Mouse (Mus musculus): ENCODE measurements at regions not wholly inside any gene's neighbourhood (a gene's known extent, or its start where the extent isn't known, plus 50 kb on each side); places are given as distances from the start of the nearest gene placed in this dataset.

DNA sequence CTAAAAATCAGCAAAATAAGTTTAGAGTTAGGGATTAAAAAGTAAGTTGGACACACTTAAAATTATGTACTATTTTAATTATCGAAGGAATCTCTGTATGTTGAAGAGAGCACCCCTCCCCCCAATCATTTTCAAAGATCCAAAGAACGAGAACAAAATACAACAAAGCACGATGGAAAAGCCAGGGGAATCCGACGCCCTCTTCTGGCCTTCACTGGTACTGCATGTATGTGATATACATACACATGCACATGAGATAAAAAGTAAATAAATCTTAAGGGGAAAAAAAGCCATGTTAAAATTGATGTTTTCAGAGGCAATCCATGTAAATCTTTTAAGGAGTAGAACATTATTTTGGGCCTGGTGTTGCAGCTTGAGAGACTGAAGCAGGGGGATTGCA lies 155.9 kb upstream of the Zfp507 start:
- TF ChIP-seq EP300 (IDR thresholded peaks at IDR 0.05; ENCODE audit: insufficient read depth, low read depth, low read length), result no peak
- TF ChIP-seq POLR2A (IDR thresholded peaks at IDR 0.05; ENCODE audit: insufficient read depth, low read length), result no peak
